Mouse (Mus musculus) ES-Bruce4 (cell line): Measurements from ENCODE around the gene Eng. TPM values are rescaled to one million over a fixed set of nuclear protein-coding genes. Genes with fewer than 3 reads are reported as not detected.
A peak's percentile ranks its signal among the peaks of the same experiment; 100 is the strongest.

ENCODE experiments used
- H3K27ac ChIP-seq: 2 replicates; pipeline ENCODE4 v1.5.1; 2012; ENCODE audit warnings: low read length, inconsistent platforms; ENCODE audit not compliant: insufficient read depth
- H3K27me3 ChIP-seq: 2 replicates; pipeline ENCODE4 v1.6.1; 2012; ENCODE audit warnings: mild to moderate bottlenecking, low read length, inconsistent platforms; ENCODE audit not compliant: control insufficient read depth, poor library complexity, insufficient read depth, severe bottlenecking
- H3K36me3 ChIP-seq: 2 replicates; pipeline ENCODE4 v1.6.1; 2012; ENCODE audit warnings: inconsistent platforms, mild to moderate bottlenecking, low read length, moderate library complexity; ENCODE audit not compliant: control insufficient read depth, poor library complexity, insufficient read depth, severe bottlenecking
- H3K4me1 ChIP-seq: one replicate; pipeline ENCODE4 v1.8.1; 2011; ENCODE audit warnings: low read length; ENCODE audit not compliant: control insufficient read depth, insufficient read depth
- H3K4me3 ChIP-seq: 2 replicates; pipeline ENCODE4 v1.5.1; 2011; ENCODE audit warnings: low read depth, mild to moderate bottlenecking, low read length
- H3K9ac ChIP-seq: 2 replicates; pipeline ENCODE4 v1.6.1; 2012; ENCODE audit warnings: low read depth, mild to moderate bottlenecking, inconsistent platforms; ENCODE audit not compliant: poor library complexity, severe bottlenecking
- H3K9me3 ChIP-seq: replicated peaks from 2 replicates; pipeline ENCODE4 v1.6.1; 2012; ENCODE audit warnings: mild to moderate bottlenecking, low read length, inconsistent platforms; ENCODE audit not compliant: control insufficient read depth, poor library complexity, insufficient read depth, severe bottlenecking
- CTCF ChIP-seq: IDR thresholded peaks from one replicate; pipeline ENCODE4 v1.8.1; 2011; ENCODE audit warnings: low read depth, low read length
- EP300 ChIP-seq: IDR thresholded peaks from 2 replicates; pipeline ENCODE4 v1.6.1; 2011; ENCODE audit warnings: low read depth, low read length; ENCODE audit not compliant: insufficient read depth
- POLR2A ChIP-seq: IDR thresholded peaks from one replicate; pipeline ENCODE4 v1.8.1; 2011; ENCODE audit warnings: low read length; ENCODE audit not compliant: insufficient read depth
- polyA plus RNA-seq: library from polyadenylated mRNA; stranded (reverse); fragments of >200 nt; gene quantifications from 2 replicates; pipeline ENCODE4 v1.2.4, GENCODE M21; 2011; ENCODE audit warnings: low read depth; ENCODE audit not compliant: missing spikeins, insufficient read depth, insufficient read length

Gene Eng
- polyA plus RNA-seq, 1 experiment, result 20.0 TPM

- H3K27me3 ChIP-seq, result no peaks in the 10 kb centered on the region
- TF ChIP-seq POLR2A, result no peak
- H3K4me3 ChIP-seq, result no peak within 1 kb of the TSS
- H3K36me3 ChIP-seq, result no peaks in the 10 kb centered on the region
- H3K4me1 ChIP-seq, result peaks cover 2% of the 10 kb centered on the region
- H3K9ac ChIP-seq, result 0 out of 2 replicates have a peak within 1 kb of the TSS, but pooled peaks have one; percentile 1
- no peaks in the 10 kb centered on the region for H3K9me3 ChIP-seq
- H3K27ac ChIP-seq, result no peak within 1 kb of the TSS
These were observed 74.4 kb downstream of the Eng start, which contains the start of gene Sh2d3c for GRCm38 (mm10) chr2:32720681-32721229. Sh2d3c (plus strand) TSS chr2:32721055.

- H3K9me3 ChIP-seq, result no peaks in the 10 kb centered on the region
- no peak overlapping the region for H3K9ac ChIP-seq
- H3K27me3 ChIP-seq, result no peaks in the 10 kb centered on the region
- TF ChIP-seq CTCF, result no peak
- no peak for TF ChIP-seq EP300
- TF ChIP-seq POLR2A, result no peak
- no peaks in the 10 kb centered on the region for H3K36me3 ChIP-seq
- no peak overlapping the region for H3K4me3 ChIP-seq
- H3K27ac ChIP-seq, result no peak overlapping the region
- H3K4me1 ChIP-seq, result peaks cover 2% of the 10 kb centered on the region
These were observed 75.7 kb downstream of the Eng start for GRCm38 (mm10) chr2:32722046-32722445.

- no peak overlapping the region for H3K4me3 ChIP-seq
- H3K27ac ChIP-seq, result no peak overlapping the region
- TF ChIP-seq CTCF (no peak), EP300 (no peak), POLR2A (no peak)
- H3K36me3 ChIP-seq, result no peaks in the 10 kb centered on the region
- no peak overlapping the region for H3K9ac ChIP-seq
- H3K4me1 ChIP-seq, result peaks cover 2% of the 10 kb centered on the region
- H3K9me3 ChIP-seq, result no peaks in the 10 kb centered on the region
- H3K27me3 ChIP-seq, result no peaks in the 10 kb centered on the region
These were observed 76.2 kb downstream of the Eng start for GRCm38 (mm10) chr2:32722581-32722980.

GRCm38 (mm10) chr2:32724149-32724548, 77.8 kb downstream of the Eng start:
- Histone ChIP-seq H3K9me3 (no peaks in the 10 kb centered on the region), H3K9ac (no peak overlapping the region), H3K4me3 (no peak overlapping the region), H3K27ac (no peak overlapping the region), H3K27me3 (no peaks in the 10 kb centered on the region), H3K4me1 (peaks cover 4% of the 10 kb centered on the region), H3K36me3 (no peaks in the 10 kb centered on the region)
- TF ChIP-seq POLR2A, result no peak
- no peak for TF ChIP-seq EP300
- TF ChIP-seq CTCF, result no peak

- H3K4me1 ChIP-seq, result peaks cover 4% of the 10 kb centered on the region
- no peaks in the 10 kb centered on the region for H3K36me3 ChIP-seq
- TF ChIP-seq POLR2A (no peak), CTCF (no peak), EP300 (no peak)
- H3K27ac ChIP-seq, result no peak overlapping the region
- no peaks in the 10 kb centered on the region for H3K9me3 ChIP-seq
- no peak overlapping the region for H3K9ac ChIP-seq
- no peak overlapping the region for H3K4me3 ChIP-seq
- H3K27me3 ChIP-seq, result no peaks in the 10 kb centered on the region
These were observed 78.7 kb downstream of the Eng start for GRCm38 (mm10) chr2:32724832-32725790.

- Histone ChIP-seq H3K4me1 (peaks cover 2% of the 10 kb centered on the region), H3K27ac (no peak overlapping the region), H3K27me3 (no peaks in the 10 kb centered on the region), H3K4me3 (peak overlapping the region; percentile 44), H3K9ac (no peak overlapping the region), H3K9me3 (no peaks in the 10 kb centered on the region), H3K36me3 (no peaks in the 10 kb centered on the region)
- TF ChIP-seq EP300 (no peak), CTCF (no peak), POLR2A (no peak)
These were observed 81.0 kb downstream of the Eng start for GRCm38 (mm10) chr2:32727435-32727834.
